Mouse (Mus musculus) testis, adult 2 months (tissue): ENCODE results near the gene Ttc25.

ENCODE experiments used
- CTCF ChIP-seq: fragments of 200-500 bp; IDR thresholded peaks from 2 replicates; pipeline ENCODE4 v1.5.1; 2012; ENCODE audit warnings: low read depth, mild to moderate bottlenecking, inconsistent platforms, low read length, moderate library complexity; ENCODE audit not compliant: control insufficient read depth, insufficient read depth, insufficient replicate concordance
- POLR2A ChIP-seq: fragments of 200-500 bp; IDR thresholded peaks from 2 replicates; pipeline ENCODE4 v1.6.1; 2012; ENCODE audit warnings: low read depth, mild to moderate bottlenecking, inconsistent platforms, low read length, moderate library complexity; ENCODE audit not compliant: control insufficient read depth

DNA sequence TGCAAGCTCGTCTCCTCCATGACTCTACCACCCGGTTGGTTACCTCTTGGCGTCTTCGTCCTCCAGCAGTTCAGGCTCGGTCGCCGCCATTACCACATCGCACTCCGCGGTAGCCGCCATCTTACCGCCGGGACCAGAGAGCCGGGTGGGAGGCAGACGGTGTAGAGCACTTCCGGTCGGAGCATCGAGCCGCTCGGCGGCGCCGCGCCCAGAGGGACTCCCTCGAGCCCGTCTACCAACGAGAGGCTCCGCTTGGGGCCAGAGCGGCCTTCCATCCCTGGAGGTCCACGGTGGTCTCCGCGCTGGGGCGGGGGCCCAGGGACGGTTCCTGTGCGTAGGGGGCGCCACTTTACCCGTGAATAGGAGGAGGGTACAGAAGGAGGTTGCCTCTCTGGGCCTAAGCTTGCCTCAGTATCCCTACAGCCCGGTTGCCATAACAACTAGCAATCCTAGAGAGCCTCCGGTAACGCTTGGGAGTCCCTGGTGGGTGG, 74.1 kb downstream of the Ttc25 start:
- TF ChIP-seq CTCF (peak; percentile 7; the same call in 1 of the 2 replicates), POLR2A (peak; percentile 85)
